Mouse (Mus musculus): ENCODE measurements around the gene Rps28. TPM values are rescaled to one million over a fixed set of nuclear protein-coding genes. Genes with fewer than 3 reads are reported as not detected.

Rps28 gene
- total RNA-seq, 2 experiments from 2014 or later, result 1,155 to 1,182 TPM

DNA sequence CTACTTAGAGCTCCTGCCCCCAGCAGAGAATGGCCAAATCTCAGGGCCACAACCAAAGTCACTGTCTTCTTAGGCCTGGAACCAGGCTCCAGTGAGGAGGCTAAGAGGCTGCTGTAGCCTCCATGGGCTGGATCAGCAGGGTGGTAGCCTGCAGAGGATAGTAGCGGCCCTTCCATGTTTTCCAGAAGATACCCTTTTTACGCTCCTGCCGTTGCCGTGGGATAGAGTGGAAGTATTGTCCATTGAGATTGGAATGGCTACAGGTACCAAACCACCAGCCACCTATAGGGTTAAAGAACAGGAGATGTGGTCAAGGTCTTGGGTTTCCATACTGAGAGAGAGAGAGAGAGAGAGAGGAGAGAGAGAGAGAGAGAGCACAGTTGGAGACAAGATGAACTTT lies 49.1 kb downstream of the Rps28 start:
- intact Hi-C loops (cut with DNase I), result no loop called here
- no peak for DNase-seq

DNA sequence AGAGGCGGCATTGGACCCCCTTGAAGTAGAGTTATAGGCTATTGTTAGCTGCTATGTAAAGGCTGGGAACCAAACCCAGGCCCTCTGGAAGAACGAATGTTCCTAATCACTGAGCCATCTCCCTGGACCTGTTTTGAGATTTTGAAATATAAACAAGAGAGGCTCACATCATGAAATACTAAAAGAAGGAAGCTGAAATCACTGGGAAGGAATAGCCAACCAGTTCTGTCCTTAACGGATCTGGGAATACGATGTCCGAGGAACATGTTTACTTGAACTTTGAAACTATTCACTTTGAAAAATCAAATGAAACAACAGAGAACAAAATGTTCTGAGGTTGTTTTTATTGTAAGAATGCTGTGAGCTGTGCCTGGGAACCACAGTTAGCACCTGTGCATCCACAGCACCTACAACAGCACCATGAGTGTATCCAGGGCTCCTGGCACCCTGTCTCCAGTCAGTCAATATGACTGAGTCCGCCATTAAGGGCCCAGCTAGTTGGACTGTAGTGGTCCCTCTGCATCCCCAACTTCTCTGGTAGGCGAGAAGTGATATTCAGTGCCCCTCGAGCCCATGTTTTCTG lies 49.7 kb downstream of the Rps28 start:
- intact Hi-C loops (cut with DNase I), result no loop called here
- no peak for DNase-seq

DNA sequence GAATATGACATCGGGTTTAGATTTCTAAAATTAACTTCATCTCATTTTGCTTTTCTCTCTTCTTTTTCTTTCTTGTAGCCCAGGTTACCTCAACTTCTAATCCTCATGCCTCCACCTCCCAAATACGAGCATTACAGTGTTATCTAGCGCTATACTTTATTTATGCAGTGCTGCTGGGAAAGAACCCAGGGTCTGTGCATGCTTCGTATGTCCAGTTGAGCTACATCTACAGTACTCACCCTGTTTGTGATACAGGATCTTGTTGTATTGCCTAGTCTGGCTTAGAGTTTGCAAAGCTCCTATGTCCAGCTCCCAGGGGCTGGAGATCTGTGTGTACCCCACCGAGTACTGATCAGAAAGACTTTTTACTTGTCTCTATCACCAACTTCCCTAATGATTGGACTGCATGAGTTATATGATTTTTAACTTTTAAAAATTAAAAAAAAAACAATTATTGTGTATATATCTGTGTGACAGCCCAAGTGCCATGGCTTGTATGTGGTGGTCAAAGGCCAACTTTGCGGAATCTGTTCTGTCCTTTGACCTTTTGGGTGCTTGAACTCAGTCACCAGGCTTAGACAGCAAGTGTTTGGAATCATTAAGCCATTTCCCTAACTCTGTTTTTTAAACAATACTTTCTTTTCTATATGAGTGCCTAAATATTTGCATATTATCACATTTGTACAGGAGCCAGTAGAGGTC lies 50.3 kb downstream of the Rps28 start:
- intact Hi-C loops (cut with DNase I), result no loop called here
- DNase-seq, result no peak

DNA sequence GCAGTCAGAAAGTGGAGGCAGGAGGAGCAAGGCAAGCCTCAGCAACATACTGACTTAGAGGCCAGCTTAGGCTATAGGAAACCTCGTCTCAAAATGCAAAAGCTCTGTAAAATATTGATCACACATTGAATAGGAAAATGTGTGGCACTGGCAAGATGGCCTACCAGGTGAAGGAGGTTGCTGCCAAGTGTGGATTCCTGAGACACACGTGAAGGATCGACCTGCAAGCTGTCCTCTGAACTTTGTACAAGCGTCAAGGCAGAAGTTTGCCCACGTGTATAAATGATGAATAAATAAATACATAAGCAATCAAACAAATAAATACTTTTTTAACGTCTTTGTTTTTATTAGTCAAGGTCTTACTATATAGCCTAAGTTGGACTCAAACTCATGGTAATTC lies 50.9 kb downstream of the Rps28 start:
- no peak for DNase-seq
- intact Hi-C loops (cut with DNase I), result no loop called here

DNA sequence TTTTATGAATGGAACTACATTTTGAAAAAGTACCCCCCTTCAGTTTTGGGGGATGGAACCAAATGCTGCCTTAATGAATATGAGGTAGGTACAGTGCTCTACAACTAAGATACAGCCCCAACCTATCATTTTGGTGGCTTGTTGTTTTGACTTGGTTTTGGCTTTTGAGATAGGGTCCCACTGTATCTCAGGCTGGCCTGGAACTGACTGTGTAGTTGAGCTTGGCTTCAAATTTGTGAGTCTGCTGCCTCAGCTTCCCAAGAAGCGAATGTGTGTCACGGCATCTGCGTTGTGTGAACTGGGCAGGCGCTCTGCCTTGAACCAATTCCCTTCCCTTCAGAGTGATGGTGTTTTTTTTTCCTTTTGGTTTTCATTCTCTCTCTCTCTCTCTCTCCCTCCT lies 52.7 kb downstream of the Rps28 start:
- DNase-seq, result no peak
- intact Hi-C loops (cut with DNase I), result no loop called here

Other genes with a start within 250 kb of the Rps28 start
- gene Zfp414, start 195.5 kb downstream of the Rps28 start, total RNA-seq (2021), result 10 to 100 TPM; 58.8 to 60.6 TPM
- under 1 TPM in 1 of 2 experiments, not detected in 1; 0.24 TPM for gene Pram1, start 186.5 kb downstream of the Rps28 start, total RNA-seq (2021)
- 100 to 1,000 TPM; 178 to 195 TPM for gene Hnrnpm, start 137.7 kb downstream of the Rps28 start, total RNA-seq (2021)
- gene March2, start 105.9 kb downstream of the Rps28 start, total RNA-seq (2021), result 10 to 100 TPM; 66.9 to 73.5 TPM
- 100 to 1,000 TPM; 361 to 382 TPM for gene Rab11b, start 64.0 kb downstream of the Rps28 start, total RNA-seq (2021)
- gene Angptl4, start 42.7 kb downstream of the Rps28 start, total RNA-seq (2021), result 10 to 100 TPM in 1 of 2 experiments, 1 to 10 TPM in 1; 9.7 to 10.8 TPM
- 10 to 100 TPM; 38.6 to 44.1 TPM for gene Kank3, start 14.0 kb downstream of the Rps28 start, total RNA-seq (2021)
- gene Ndufa7, start within 50 bp of the Rps28 start, total RNA-seq (2021), result 100 to 1,000 TPM; 214 to 232 TPM
- gene Cd320, start 18.5 kb upstream of the Rps28 start, total RNA-seq (2021), result 10 to 100 TPM; 21.6 to 25.4 TPM
- not detected for gene Gm7029, start 49.3 kb upstream of the Rps28 start, total RNA-seq (2021)
- gene Kifc1, start 66.1 kb upstream of the Rps28 start, total RNA-seq (2021), result 1 to 10 TPM; 7.7 to 9.4 TPM
- gene Platr17, start 80.6 kb upstream of the Rps28 start, total RNA-seq (2021), result not detected
- gene Daxx, start 84.9 kb upstream of the Rps28 start, total RNA-seq (2021), result 10 to 100 TPM; 37.6 to 39.2 TPM
- 10 to 100 TPM; 45.5 to 56.6 TPM for gene Tapbp, start 91.3 kb upstream of the Rps28 start, total RNA-seq (2021)
- 10 to 100 TPM; 33.2 to 36.8 TPM for gene Zbtb22, start 91.3 kb upstream of the Rps28 start, total RNA-seq (2021)
- gene Rgl2, start 105.0 kb upstream of the Rps28 start, total RNA-seq (2021), result 10 to 100 TPM; 74.1 to 75.5 TPM
- 10 to 100 TPM; 90.5 to 96.1 TPM for gene Pfdn6, start 115.8 kb upstream of the Rps28 start, total RNA-seq (2021)
- 10 to 100 TPM; 30.1 to 36.6 TPM for gene Wdr46, start 116.1 kb upstream of the Rps28 start, total RNA-seq (2021)
- gene B3galt4, start 126.9 kb upstream of the Rps28 start, total RNA-seq (2021), result 1 to 10 TPM; 6.6 to 6.8 TPM
- 10 to 100 TPM; 72.2 to 72.6 TPM for gene Vps52, start 131.2 kb upstream of the Rps28 start, total RNA-seq (2021)
- 100 to 1,000 TPM; 557 to 591 TPM for gene Rps18, start 131.4 kb upstream of the Rps28 start, total RNA-seq (2021)
- gene H2-K1, start 175.8 kb upstream of the Rps28 start, total RNA-seq (2021), result 10 to 100 TPM in 1 of 2 experiments, 1 to 10 TPM in 1; 8.2 to 13.8 TPM
- 10 to 100 TPM; 23.6 to 28.2 TPM for gene Ring1, start 200.1 kb upstream of the Rps28 start, total RNA-seq (2021)
- 10 to 100 TPM; 41.6 to 45.2 TPM for gene H2-Ke6, start 203.5 kb upstream of the Rps28 start, total RNA-seq (2021)
- 10 to 100 TPM; 96.3 to 98.7 TPM for gene Slc39a7, start 207.1 kb upstream of the Rps28 start, total RNA-seq (2021)
- gene Rxrb, start 207.2 kb upstream of the Rps28 start, total RNA-seq (2021), result 10 to 100 TPM; 80.7 to 84.9 TPM
- 1 to 10 TPM; 6.8 to 9.8 TPM for gene Col11a2, start 214.9 kb upstream of the Rps28 start, total RNA-seq (2021)